Mouse (Mus musculus) myocyte (in vitro differentiated cells): ENCODE measurements around the gene Fkbp3.

ENCODE experiments used
- CEBPB ChIP-seq: IDR thresholded peaks from 2 replicates; pipeline ENCODE4 v1.6.1; 2011; ENCODE audit warnings: mild to moderate bottlenecking, moderate library complexity; ENCODE audit not compliant: poor library complexity, insufficient read depth, severe bottlenecking
- E2F4 ChIP-seq: IDR thresholded peaks from one replicate; pipeline ENCODE4 v1.6.1; 2011; ENCODE audit warnings: mild to moderate bottlenecking, control low read depth, moderate library complexity; ENCODE audit not compliant: insufficient read depth
- MAX ChIP-seq: IDR thresholded peaks from one replicate; pipeline ENCODE4 v1.6.1; 2011; ENCODE audit warnings: low read depth, mild to moderate bottlenecking, control low read depth
- MYOD1 ChIP-seq, 3 experiments: IDR thresholded peaks; one replicate each; pipeline ENCODE4 v1.6.1; 2011; ENCODE audit warnings: control low read depth in 2 of 3, low read depth in 2 of 3, mild to moderate bottlenecking in 2 of 3, moderate library complexity in 1 of 3; ENCODE audit not compliant: insufficient read length in 2 of 3, control insufficient read depth in 1 of 3
- MYOG ChIP-seq, 3 experiments: IDR thresholded peaks; one replicate each; pipeline ENCODE4 v1.6.1; 2011; ENCODE audit warnings: control low read depth in 2 of 3, low read depth in 2 of 3, mild to moderate bottlenecking in 2 of 3; ENCODE audit not compliant: insufficient read length in 2 of 3, control insufficient read depth in 1 of 3, insufficient read depth in 1 of 3
- POLR2A ChIP-seq: IDR thresholded peaks from one replicate; pipeline ENCODE4 v1.6.1; 2011; ENCODE audit warnings: low read depth, mild to moderate bottlenecking, control low read depth, moderate library complexity; ENCODE audit not compliant: insufficient read length
- REST ChIP-seq: IDR thresholded peaks from one replicate; pipeline ENCODE4 v1.6.1; 2011; ENCODE audit warnings: mild to moderate bottlenecking, control low read depth, moderate library complexity; ENCODE audit not compliant: insufficient read depth, insufficient read length
- SRF ChIP-seq: IDR thresholded peaks from one replicate; pipeline ENCODE4 v1.6.1; 2011; ENCODE audit warnings: low read depth; ENCODE audit not compliant: control insufficient read depth, insufficient read length
- USF1 ChIP-seq: IDR thresholded peaks from one replicate; pipeline ENCODE4 v1.6.1; 2011; ENCODE audit warnings: low read depth, mild to moderate bottlenecking, control low read depth, moderate library complexity

DNA sequence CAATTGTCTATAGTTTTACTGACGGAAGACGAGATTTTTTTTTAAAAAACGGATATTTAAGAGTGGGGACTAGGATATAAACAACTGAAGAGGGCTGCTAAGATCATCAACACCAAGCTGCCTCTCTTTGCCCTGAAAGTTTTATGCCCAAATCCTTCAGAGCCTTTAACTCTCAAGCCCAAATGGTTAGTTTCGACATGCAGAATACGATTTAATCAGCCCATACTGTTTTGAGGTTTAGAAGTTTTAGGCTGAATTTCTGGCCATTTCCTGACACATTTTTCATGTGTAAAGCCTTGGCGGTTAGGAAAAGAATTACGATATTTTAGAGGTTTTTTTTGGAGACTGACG, 38.0 kb downstream of the Fkbp3 start:
- TF ChIP-seq POLR2A (no peak), USF1 (no peak), E2F4 (no peak), MAX (no peak), CEBPB (no peak), MYOG (IDR thresholded peaks at IDR 0.05; ENCODE audit: control insufficient read depth in 1 of 3, insufficient read depth in 1 of 3, insufficient read length in 2 of 3, low read depth in 2 of 3) (no peak), MYOD1 (IDR thresholded peaks at IDR 0.05; ENCODE audit: control insufficient read depth in 1 of 3, insufficient read length in 2 of 3, low read depth in 2 of 3) (no peak), REST (no peak), SRF (no peak)
